Mouse (Mus musculus) T-cell, adult 2 months (primary cell): ENCODE data around the gene Slc15a1.

Source experiments
- DNase-seq: peaks from one replicate; pipeline ENCODE4 v3.0.0; 2022; ENCODE audit warnings: low spot score

Slc15a1 gene

GRCm38 (mm10) chr14:121504781-121505484 lies at the start of gene Slc15a1:
Gene Slc15a1, minus strand, starts transcription at chr14:121505252.
- no peak for DNase-seq

GRCm38 (mm10) chr14:121553785-121554184 lies 48.7 kb upstream of the Slc15a1 start:
- peak; percentile 72 for DNase-seq

GRCm38 (mm10) chr14:121552586-121552985 lies 47.5 kb upstream of the Slc15a1 start:
- peak; percentile 54 for DNase-seq

- no peak for DNase-seq
These were observed 44.8 kb upstream of the Slc15a1 start for GRCm38 (mm10) chr14:121549834-121550233.

GRCm38 (mm10) chr14:121547745-121548144 lies 42.7 kb upstream of the Slc15a1 start:
- DNase-seq: no peak

GRCm38 (mm10) chr14:121546621-121547020 lies 41.6 kb upstream of the Slc15a1 start:
- DNase-seq: no peak

GRCm38 (mm10) chr14:121545551-121546331 lies 40.7 kb upstream of the Slc15a1 start:
- peak; percentile 59 for DNase-seq

GRCm38 (mm10) chr14:121541262-121541661 lies 36.2 kb upstream of the Slc15a1 start:
- DNase-seq: no peak

GRCm38 (mm10) chr14:121534501-121534900 lies 29.4 kb upstream of the Slc15a1 start:
- no peak for DNase-seq

GRCm38 (mm10) chr14:121530853-121531252 lies 25.8 kb upstream of the Slc15a1 start:
- no peak for DNase-seq

- DNase-seq: no peak
These were observed 22.8 kb upstream of the Slc15a1 start for GRCm38 (mm10) chr14:121527883-121528282.

- no peak for DNase-seq
These were observed 22.1 kb upstream of the Slc15a1 start for GRCm38 (mm10) chr14:121527201-121527600.

- no peak for DNase-seq
These were observed 16.7 kb upstream of the Slc15a1 start for GRCm38 (mm10) chr14:121521709-121522108.

GRCm38 (mm10) chr14:121516881-121517280 lies 11.8 kb upstream of the Slc15a1 start:
- DNase-seq: no peak

GRCm38 (mm10) chr14:121508929-121509328 lies 3.9 kb upstream of the Slc15a1 start:
- DNase-seq: no peak

- no peak for DNase-seq
These were observed 1.3 kb upstream of the Slc15a1 start for GRCm38 (mm10) chr14:121506336-121506735.

GRCm38 (mm10) chr14:121505485-121505860 lies 421 bp upstream of the Slc15a1 start:
- DNase-seq: no peak

- DNase-seq: no peak
These were observed 4.5 kb downstream of the Slc15a1 start for GRCm38 (mm10) chr14:121500577-121500976.

- DNase-seq: no peak
These were observed 5.3 kb downstream of the Slc15a1 start for GRCm38 (mm10) chr14:121499769-121500168.

- DNase-seq: no peak
These were observed 7.3 kb downstream of the Slc15a1 start for GRCm38 (mm10) chr14:121497800-121498199.

- DNase-seq: no peak
These were observed 9.3 kb downstream of the Slc15a1 start for GRCm38 (mm10) chr14:121495741-121496140.

- no peak for DNase-seq
These were observed 9.9 kb downstream of the Slc15a1 start for GRCm38 (mm10) chr14:121495120-121495519.

GRCm38 (mm10) chr14:121494238-121494637 lies 10.8 kb downstream of the Slc15a1 start:
- no peak for DNase-seq
